Mouse (Mus musculus): ENCODE data around the gene Kcnq1.

GRCm38 (mm10) chr7:143108200-143108599 is 2.0 kb downstream of the Kcnq1 start:
- TF ChIP-seq CTCF (IDR thresholded peaks at IDR 0.05; ENCODE audit: low read depth) (no peak; the same call in 1 of the 2 replicates), EP300 (IDR thresholded peaks at IDR 0.05; ENCODE audit: low read depth) (no peak)
